Mouse (Mus musculus) thymus, adult 2 months (tissue): Measurements from ENCODE around the gene Eftud2.

Experiments
- CTCF ChIP-seq: fragments of 200-500 bp; IDR thresholded peaks from 2 replicates; pipeline ENCODE4 v1.5.1; 2012; ENCODE audit warnings: mild to moderate bottlenecking, control low read depth, low read length, moderate library complexity, borderline replicate concordance; ENCODE audit not compliant: control insufficient read depth, poor library complexity, insufficient read depth; ENCODE audit errors: extremely low read depth
- POLR2A ChIP-seq: fragments of 200-500 bp; IDR thresholded peaks from 2 replicates; pipeline ENCODE4 v1.6.1; 2012; ENCODE audit warnings: mild to moderate bottlenecking, low read length, control low read depth, moderate library complexity; ENCODE audit not compliant: control insufficient read depth, poor library complexity, insufficient read depth; ENCODE audit errors: extremely low read depth

DNA sequence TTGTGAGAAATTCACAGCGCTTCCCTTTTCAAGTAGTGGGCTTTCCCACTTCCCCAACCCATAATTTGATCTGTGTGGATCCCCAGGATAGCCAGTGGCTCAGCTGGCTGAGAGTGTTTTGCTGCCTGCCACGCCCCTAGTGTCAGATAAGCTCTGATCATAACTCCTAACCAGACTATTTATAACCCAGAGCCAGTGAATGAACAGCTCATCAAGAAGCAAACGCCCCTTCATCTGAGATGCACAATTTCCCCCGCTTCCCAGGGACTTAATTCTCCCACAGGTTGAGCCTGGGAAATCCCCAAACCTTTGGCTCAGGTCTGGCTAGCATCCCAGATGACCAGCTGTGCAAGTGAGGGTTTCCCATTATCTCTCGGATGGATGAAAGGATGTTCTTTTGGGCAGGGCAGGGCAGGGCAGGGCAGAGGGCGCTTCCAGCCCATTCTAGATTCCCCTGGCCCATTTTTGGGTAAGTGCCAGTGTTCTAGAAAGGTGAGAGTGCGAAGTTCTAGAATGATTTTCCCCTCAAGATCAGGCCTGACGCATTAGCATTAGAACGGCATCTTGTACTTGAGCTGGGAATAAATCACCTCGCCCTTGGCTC, 3.9 kb upstream of the Eftud2 start, which contains the start of gene Fam187a:
- no peak for TF ChIP-seq CTCF
- TF ChIP-seq POLR2A = no peak
